Mouse (Mus musculus): ENCODE measurements at regions not wholly inside any gene's neighbourhood (a gene's known extent, or its start where the extent isn't known, plus 50 kb on each side); places are given as distances from the start of the nearest gene placed in this dataset.

DNA sequence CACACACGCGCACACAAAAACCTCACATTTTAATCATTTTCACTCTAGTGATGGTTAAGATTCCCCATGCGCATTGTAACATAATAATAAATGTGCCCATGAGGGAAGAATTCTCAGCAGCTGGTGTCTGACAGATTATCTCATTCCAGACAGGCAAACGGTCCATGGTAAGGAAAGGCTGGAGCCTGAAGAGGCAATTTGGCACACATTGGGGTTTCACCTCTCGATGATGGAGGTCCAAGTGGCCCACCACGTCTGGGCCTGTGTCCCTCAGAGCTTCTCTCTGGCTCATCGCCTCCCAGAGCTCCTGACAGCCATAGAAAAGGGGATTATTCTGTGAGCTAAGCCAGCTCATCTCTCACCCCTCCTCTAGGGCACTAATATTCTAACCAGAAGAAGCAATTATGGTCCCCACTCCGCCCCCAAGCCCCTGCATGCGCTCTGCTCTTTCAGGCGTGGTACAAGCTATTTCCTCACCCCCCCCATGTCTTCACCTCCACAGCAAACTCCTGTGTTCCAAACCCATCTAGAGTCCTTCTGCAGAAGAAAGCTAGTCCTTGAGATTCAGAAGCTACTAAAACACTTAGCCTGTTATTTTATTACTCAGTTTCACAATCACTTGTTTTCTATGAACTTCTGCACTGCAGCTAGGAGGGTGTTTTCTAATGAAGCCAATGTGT is 291.6 kb upstream of the Zfp462 start:
- intact Hi-C loops (cut with DNase I), result no loop called here
- no peak for DNase-seq (ENCODE audit: low spot score in 2 of 2)
